Mouse (Mus musculus): ENCODE measurements around the gene Ehd4. TPM values are rescaled to one million over a fixed set of nuclear protein-coding genes. Genes with fewer than 3 reads are reported as not detected.

The Ehd4 gene
- total RNA-seq (2018; cell fraction: chromatin; rRNA removed): 100 to 1,000 TPM in 13 of 26 experiments, 10 to 100 TPM in 13; 30.2 to 195 (median 102) TPM
- total RNA-seq (2018; cell fraction: cytosol; rRNA removed): 100 to 1,000 TPM; 274 to 430 (median 371) TPM
- 100 to 1,000 TPM in 25 of 26 experiments, 10 to 100 TPM in 1; 98.0 to 295 (median 201) TPM for total RNA-seq (2018; cell fraction: nucleus; rRNA removed)
- 253 to 336 TPM (median 297 TPM) in 3 replicates for polyA plus RNA-seq (2018)

- Histone ChIP-seq H3K4me3 (ENCODE audit: inconsistent target) (peak within 1 kb of the TSS; percentile 93), H3K27ac (peak within 1 kb of the TSS; percentile 89), H3K36me3 (ENCODE audit: inconsistent target) (0 out of 2 replicates have a peak, but pooled peaks cover 4% of the 10 kb centered on the region), H3K79me2 (ENCODE audit: inconsistent target) (peaks cover 58% of the 10 kb centered on the region)
- under 1% methylated on average over 53 of the region's 53 CpGs for WGBS (ENCODE audit: missing documents)
These were observed at the start of gene Ehd4 for GRCm38 (mm10) chr2:120154361-120154894. Gene Ehd4, minus strand, starts transcription at chr2:120154606.

- WGBS (ENCODE audit: missing documents): 93% methylated on average over 3 of the region's 3 CpGs
- no peaks in the 10 kb centered on the region for H3K79me2 ChIP-seq (ENCODE audit: inconsistent target)
- H3K36me3 ChIP-seq (ENCODE audit: inconsistent target): no peaks in the 10 kb centered on the region
- no peak overlapping the region for H3K27ac ChIP-seq
- H3K4me3 ChIP-seq (ENCODE audit: inconsistent target): no peak overlapping the region
These were observed 49.3 kb upstream of the Ehd4 start for GRCm38 (mm10) chr2:120203742-120204141.

- H3K36me3 ChIP-seq (ENCODE audit: inconsistent target): no peaks in the 10 kb centered on the region
- no peak overlapping the region for H3K27ac ChIP-seq
- 67% methylated on average over 2 of the region's 7 CpGs for WGBS (ENCODE audit: missing documents)
- H3K79me2 ChIP-seq (ENCODE audit: inconsistent target): no peaks in the 10 kb centered on the region
- H3K4me3 ChIP-seq (ENCODE audit: inconsistent target): no peak overlapping the region
These were observed 45.7 kb upstream of the Ehd4 start for GRCm38 (mm10) chr2:120200077-120200476.

- no peak overlapping the region for H3K27ac ChIP-seq
- H3K79me2 ChIP-seq (ENCODE audit: inconsistent target): no peaks in the 10 kb centered on the region
- no peak overlapping the region for H3K4me3 ChIP-seq (ENCODE audit: inconsistent target)
- WGBS (ENCODE audit: missing documents): 89% methylated on average over 4 of the region's 4 CpGs
- H3K36me3 ChIP-seq (ENCODE audit: inconsistent target): no peaks in the 10 kb centered on the region
These were observed 33.8 kb upstream of the Ehd4 start for GRCm38 (mm10) chr2:120188174-120188573.

GRCm38 (mm10) chr2:120187583-120187982 is 33.2 kb upstream of the Ehd4 start:
- H3K79me2 ChIP-seq (ENCODE audit: inconsistent target): no peaks in the 10 kb centered on the region
- no peaks in the 10 kb centered on the region for H3K36me3 ChIP-seq (ENCODE audit: inconsistent target)
- H3K4me3 ChIP-seq (ENCODE audit: inconsistent target): no peak overlapping the region
- no peak overlapping the region for H3K27ac ChIP-seq
- WGBS (ENCODE audit: missing documents): 100% methylated on average over 1 of the region's 1 CpGs

GRCm38 (mm10) chr2:120185527-120186276 is 31.3 kb upstream of the Ehd4 start:
- H3K36me3 ChIP-seq (ENCODE audit: inconsistent target): no peaks in the 10 kb centered on the region
- no peak overlapping the region for H3K4me3 ChIP-seq (ENCODE audit: inconsistent target)
- H3K27ac ChIP-seq: no peak overlapping the region
- 92% methylated on average over 6 of the region's 6 CpGs for WGBS (ENCODE audit: missing documents)
- no peaks in the 10 kb centered on the region for H3K79me2 ChIP-seq (ENCODE audit: inconsistent target)

GRCm38 (mm10) chr2:120178936-120179335 is 24.5 kb upstream of the Ehd4 start:
- H3K79me2 ChIP-seq (ENCODE audit: inconsistent target): no peaks in the 10 kb centered on the region
- no peaks in the 10 kb centered on the region for H3K36me3 ChIP-seq (ENCODE audit: inconsistent target)
- H3K27ac ChIP-seq: no peak overlapping the region
- no peak overlapping the region for H3K4me3 ChIP-seq (ENCODE audit: inconsistent target)

- H3K36me3 ChIP-seq (ENCODE audit: inconsistent target): no peaks in the 10 kb centered on the region
- no peak overlapping the region for H3K27ac ChIP-seq
- 23% methylated on average over 10 of the region's 10 CpGs for WGBS (ENCODE audit: missing documents)
- H3K4me3 ChIP-seq (ENCODE audit: inconsistent target): no peak overlapping the region
- no peaks in the 10 kb centered on the region for H3K79me2 ChIP-seq (ENCODE audit: inconsistent target)
These were observed 19.3 kb upstream of the Ehd4 start for GRCm38 (mm10) chr2:120173718-120174117.

- Histone ChIP-seq H3K27ac (no peak overlapping the region), H3K79me2 (ENCODE audit: inconsistent target) (no peaks in the 10 kb centered on the region), H3K36me3 (ENCODE audit: inconsistent target) (no peaks in the 10 kb centered on the region), H3K4me3 (ENCODE audit: inconsistent target) (no peak overlapping the region)
- WGBS (ENCODE audit: missing documents): 94% methylated on average over 7 of the region's 7 CpGs
These were observed 17.0 kb upstream of the Ehd4 start for GRCm38 (mm10) chr2:120171362-120171761.

GRCm38 (mm10) chr2:120170726-120171125 is 16.3 kb upstream of the Ehd4 start:
- 15% methylated on average over 1 of the region's 1 CpGs for WGBS (ENCODE audit: missing documents)
- Histone ChIP-seq H3K27ac (no peak overlapping the region), H3K36me3 (ENCODE audit: inconsistent target) (no peaks in the 10 kb centered on the region), H3K79me2 (ENCODE audit: inconsistent target) (no peaks in the 10 kb centered on the region), H3K4me3 (ENCODE audit: inconsistent target) (no peak overlapping the region)

- H3K4me3 ChIP-seq (ENCODE audit: inconsistent target): no peak overlapping the region
- no peaks in the 10 kb centered on the region for H3K79me2 ChIP-seq (ENCODE audit: inconsistent target)
- H3K36me3 ChIP-seq (ENCODE audit: inconsistent target): no peaks in the 10 kb centered on the region
- no peak overlapping the region for H3K27ac ChIP-seq
- WGBS (ENCODE audit: missing documents): 88% methylated on average over 3 of the region's 3 CpGs
These were observed 15.0 kb upstream of the Ehd4 start for GRCm38 (mm10) chr2:120169382-120169781.

GRCm38 (mm10) chr2:120167763-120168162 is 13.4 kb upstream of the Ehd4 start:
- Histone ChIP-seq H3K79me2 (ENCODE audit: inconsistent target) (no peaks in the 10 kb centered on the region), H3K4me3 (ENCODE audit: inconsistent target) (no peak overlapping the region), H3K36me3 (ENCODE audit: inconsistent target) (no peaks in the 10 kb centered on the region), H3K27ac (no peak overlapping the region)
- WGBS (ENCODE audit: missing documents): 96% methylated on average over 8 of the region's 8 CpGs

GRCm38 (mm10) chr2:120165474-120165873 is 11.1 kb upstream of the Ehd4 start:
- Histone ChIP-seq H3K79me2 (ENCODE audit: inconsistent target) (no peaks in the 10 kb centered on the region), H3K4me3 (ENCODE audit: inconsistent target) (no peak overlapping the region), H3K27ac (peak overlapping the region; percentile 13; the same call in 1 of the 2 replicates), H3K36me3 (ENCODE audit: inconsistent target) (no peaks in the 10 kb centered on the region)
- 83% methylated on average over 10 of the region's 10 CpGs for WGBS (ENCODE audit: missing documents)

GRCm38 (mm10) chr2:120159434-120159833 is 5.0 kb upstream of the Ehd4 start:
- Histone ChIP-seq H3K4me3 (ENCODE audit: inconsistent target) (no peak overlapping the region), H3K36me3 (ENCODE audit: inconsistent target) (no peaks in the 10 kb centered on the region), H3K27ac (peak overlapping the region; percentile 99), H3K79me2 (ENCODE audit: inconsistent target) (peaks cover 10% of the 10 kb centered on the region; the same call in 1 of the 2 replicates)
- WGBS (ENCODE audit: missing documents): 74% methylated on average over 2 of the region's 2 CpGs

- WGBS (ENCODE audit: missing documents): 0% methylated on average over 1 of the region's 1 CpGs
- Histone ChIP-seq H3K79me2 (ENCODE audit: inconsistent target) (peaks cover 14% of the 10 kb centered on the region), H3K36me3 (ENCODE audit: inconsistent target) (no peaks in the 10 kb centered on the region), H3K27ac (peak overlapping the region; percentile 99), H3K4me3 (ENCODE audit: inconsistent target) (no peak overlapping the region)
These were observed 4.4 kb upstream of the Ehd4 start for GRCm38 (mm10) chr2:120158846-120159245.

All from macrophage (primary cell).